Mouse (Mus musculus) lung, adult 2 months (tissue): ENCODE data around the gene 1700067P10Rik.

Source experiments
- CTCF ChIP-seq: fragments of 200-500 bp; IDR thresholded peaks from 2 replicates; pipeline ENCODE4 v1.5.1; 2011; ENCODE audit warnings: mild to moderate bottlenecking, low read length, control low read depth; ENCODE audit not compliant: insufficient read depth
- POLR2A ChIP-seq: fragments of 200-500 bp; IDR thresholded peaks from 2 replicates; pipeline ENCODE4 v1.6.1; 2011; ENCODE audit warnings: low read depth, mild to moderate bottlenecking, control low read depth, low read length, borderline replicate concordance; ENCODE audit errors: extremely low read depth

GRCm38 (mm10) chr17:48064196-48064843 lies 24.8 kb upstream of the 1700067P10Rik start:
- TF ChIP-seq CTCF (no peak), POLR2A (no peak)
